Mouse (Mus musculus) gastrocnemius, adult 18-20 months (tissue): ENCODE results near the gene Apba1. TPM values are rescaled to one million over a fixed set of nuclear protein-coding genes. Genes with fewer than 3 reads are reported as not detected.
A peak's percentile ranks its signal among the peaks of the same experiment; 100 is the strongest.

Source experiments
- DNase-seq: peaks from one replicate; pipeline ENCODE4 v3.0.0; 2021; ENCODE audit warnings: low spot score
- total RNA-seq, 2 experiments: library from RNA; stranded (reverse); gene quantifications; 2 replicates each; pipeline ENCODE4 v1.2.3; 2021

Apba1 gene
- total RNA-seq, 2 experiments from 2014 or later: 0.82 to 1.3 TPM

GRCm38 (mm10) chr19:23867052-23867451 lies 108.4 kb downstream of the Apba1 start:
- no peak for DNase-seq

GRCm38 (mm10) chr19:23867589-23867988 lies 108.9 kb downstream of the Apba1 start:
- DNase-seq: no peak

- DNase-seq: no peak
Observed at GRCm38 (mm10) chr19:23874502-23874901, 115.8 kb downstream of the Apba1 start.

GRCm38 (mm10) chr19:23875819-23876218 lies 117.1 kb downstream of the Apba1 start:
- no peak for DNase-seq

GRCm38 (mm10) chr19:23879862-23880261 lies 121.2 kb downstream of the Apba1 start:
- DNase-seq: peak; percentile 78

- DNase-seq: no peak
Observed at GRCm38 (mm10) chr19:23886169-23886568, 127.5 kb downstream of the Apba1 start.

GRCm38 (mm10) chr19:23891421-23891820 lies 132.7 kb downstream of the Apba1 start:
- no peak for DNase-seq

GRCm38 (mm10) chr19:23892633-23893032 lies 133.9 kb downstream of the Apba1 start:
- DNase-seq: no peak

- DNase-seq: peak; percentile 21
Observed at GRCm38 (mm10) chr19:23893093-23893889, 134.6 kb downstream of the Apba1 start.

GRCm38 (mm10) chr19:23893946-23894345 lies 135.3 kb downstream of the Apba1 start:
- no peak for DNase-seq

GRCm38 (mm10) chr19:23894822-23895221 lies 136.1 kb downstream of the Apba1 start:
- DNase-seq: no peak

- DNase-seq: no peak
Observed at GRCm38 (mm10) chr19:23896915-23897314, 138.2 kb downstream of the Apba1 start.

GRCm38 (mm10) chr19:23898501-23898900 lies 139.8 kb downstream of the Apba1 start:
- no peak for DNase-seq

GRCm38 (mm10) chr19:23901177-23901576 lies 142.5 kb downstream of the Apba1 start:
- DNase-seq: peak; percentile 43

GRCm38 (mm10) chr19:23901768-23902167 lies 143.1 kb downstream of the Apba1 start:
- no peak for DNase-seq

- no peak for DNase-seq
Observed at GRCm38 (mm10) chr19:23903066-23903465, 144.4 kb downstream of the Apba1 start.

- no peak for DNase-seq
Observed at GRCm38 (mm10) chr19:23904922-23905321, 146.2 kb downstream of the Apba1 start.

GRCm38 (mm10) chr19:23905772-23906171 lies 147.1 kb downstream of the Apba1 start:
- DNase-seq: no peak

- no peak for DNase-seq
Observed at GRCm38 (mm10) chr19:23910345-23910744, 151.7 kb downstream of the Apba1 start.

GRCm38 (mm10) chr19:23919384-23920219 lies 160.9 kb downstream of the Apba1 start:
- DNase-seq: no peak

- no peak for DNase-seq
Observed at GRCm38 (mm10) chr19:23920220-23920544, 161.5 kb downstream of the Apba1 start.

- no peak for DNase-seq
Observed at GRCm38 (mm10) chr19:23922601-23923000, 163.9 kb downstream of the Apba1 start.

- no peak for DNase-seq
Observed at GRCm38 (mm10) chr19:23924057-23924456, 165.4 kb downstream of the Apba1 start.
